Comparison of ENCODE assay signal across 8 mouse cellular contexts in genomic region chr6:5093516-5093915, GRCm38 (mm10).
DNase-seq lines count a peak whose midpoint lies in the region.

No protein-coding gene starts in this region.

- peak; percentile 16 to 27 for DNase-seq in frontal cortex, adult 2 months (ENCODE audit: extremely low spot score in 1 of 2, low spot score in 1 of 2)
- no peak for DNase-seq in frontal cortex, postnatal 25 days (ENCODE audit: low spot score in 2 of 2)
- DNase-seq in adrenal gland, adult 18-20 months (ENCODE audit: low spot score in 2 of 2) = peak; percentile 21 to 52
- peak; percentile 60 to 71 for DNase-seq in heart, adult 9 months (ENCODE audit: low spot score in 2 of 2)
- DNase-seq in kidney, postnatal 14 days = peak; percentile 83
- DNase-seq in lung, postnatal 36 days = peak; percentile 73
- no peak for DNase-seq in cerebellum, postnatal 4 days (ENCODE audit: low spot score in 2 of 2)
- DNase-seq in c-Kit-positive CD71-positive TER-119-positive erythroid progenitor cells, embryonic 14.5 days (ENCODE audit: low spot score) = no peak

Comparison
In these comparisons a context has a peak if more than half of its experiments do, and no peak if none do; other contexts are left out.
1. DNase-seq: peak in frontal cortex, adult 2 months (2 of 2), adrenal gland, adult 18-20 months (2 of 2), heart, adult 9 months (2 of 2), kidney, postnatal 14 days (single experiment) and lung, postnatal 36 days (single experiment); none in frontal cortex, postnatal 25 days (0 of 2), cerebellum, postnatal 4 days (0 of 2) and c-Kit-positive CD71-positive TER-119-positive erythroid progenitor cells, embryonic 14.5 days (single experiment).